Mouse (Mus musculus): ENCODE measurements around the gene Olfr800.

Gene Olfr800

GRCm38 (mm10) chr10:129657394-129657793 is at the start of gene Olfr800:
Olfr800 (plus strand) TSS chr10:129657694.
- no peak for DNase-seq (ENCODE audit: low spot score)

GRCm38 (mm10) chr10:129612470-129612869 is 45.0 kb upstream of the Olfr800 start, which contains the start of gene Olfr796:
Olfr796 (minus strand) TSS chr10:129612570.
- no peak for DNase-seq (ENCODE audit: low spot score)

GRCm38 (mm10) chr10:129621724-129622123 is 35.8 kb upstream of the Olfr800 start:
- no peak for DNase-seq (ENCODE audit: low spot score)

GRCm38 (mm10) chr10:129623251-129623650 is 34.2 kb upstream of the Olfr800 start:
- DNase-seq (ENCODE audit: low spot score), result no peak

- no peak for DNase-seq (ENCODE audit: low spot score)
These were observed 29.7 kb upstream of the Olfr800 start, which contains the start of gene Olfr798 for GRCm38 (mm10) chr10:129627834-129628233. Olfr798 (minus strand) TSS chr10:129627934.

GRCm38 (mm10) chr10:129637184-129637583 is 20.3 kb upstream of the Olfr800 start, which contains the start of gene Olfr799:
Olfr799 (plus strand) TSS chr10:129637484.
- DNase-seq (ENCODE audit: low spot score), result no peak

GRCm38 (mm10) chr10:129651763-129652162 is 5.7 kb upstream of the Olfr800 start:
- DNase-seq (ENCODE audit: low spot score), result no peak

GRCm38 (mm10) chr10:129673765-129674164 is 16.3 kb downstream of the Olfr800 start, which contains the start of gene Olfr801:
Olfr801 (minus strand) TSS chr10:129673865.
- no peak for DNase-seq (ENCODE audit: low spot score)

GRCm38 (mm10) chr10:129688069-129688468 is 30.6 kb downstream of the Olfr800 start, which contains the start of gene Olfr802:
Olfr802 (minus strand) TSS chr10:129688169.
- DNase-seq (ENCODE audit: low spot score), result no peak

GRCm38 (mm10) chr10:129694186-129694585 is 36.7 kb downstream of the Olfr800 start, which contains the start of gene Olfr803:
Olfr803 (minus strand) TSS chr10:129694286.
- no peak for DNase-seq (ENCODE audit: low spot score)

GRCm38 (mm10) chr10:129702910-129703309 is 45.4 kb downstream of the Olfr800 start, which contains the start of gene Olfr804:
Olfr804 (plus strand) TSS chr10:129703210.
- no peak for DNase-seq (ENCODE audit: low spot score)

Data from adipocyte (in vitro differentiated cells).